Mouse (Mus musculus) stomach, embryonic 16.5 days (tissue): ENCODE measurements around the gene Lgals2. TPM values are rescaled to one million over a fixed set of nuclear protein-coding genes. Genes with fewer than 3 reads are reported as not detected.
"Not testable (repeated sequence)": the region's sequence is repeated elsewhere in the genome, so short reads cannot be mapped to it uniquely, and the experiment has no call there.

Experiments used
- ATAC-seq: fragments of 200-750 bp; cut with Nextera tagmentation; 2 replicates; pipeline ENCODE4 v1.8.0; 2017; ENCODE audit warnings: moderate number of reproducible peaks, moderate TSS enrichment; ENCODE audit not compliant: insufficient read depth, low FRiP score
- H3K27ac ChIP-seq: fragments of 300-500 bp; sonication (generic); 2 replicates; pipeline ENCODE4 v1.5.1; 2014; ENCODE audit warnings: low read length
- H3K27me3 ChIP-seq: fragments of 300-500 bp; sonication (generic); 2 replicates; pipeline ENCODE4 v1.6.1; 2014; ENCODE audit warnings: low read length, control low read depth, mixed read lengths; ENCODE audit not compliant: control insufficient read depth, insufficient read depth
- H3K36me3 ChIP-seq: fragments of 300-500 bp; sonication (generic); 2 replicates; pipeline ENCODE4 v1.6.1; 2014; ENCODE audit warnings: low read length; ENCODE audit not compliant: control insufficient read depth, insufficient read depth
- H3K4me1 ChIP-seq: fragments of 300-500 bp; sonication (generic); 2 replicates; pipeline ENCODE4 v1.6.1; 2014; ENCODE audit warnings: low read length, control low read depth, mixed read lengths; ENCODE audit not compliant: control insufficient read depth, insufficient read depth
- H3K4me2 ChIP-seq: fragments of 300-500 bp; sonication (generic); 2 replicates; pipeline ENCODE4 v1.6.1; 2014; ENCODE audit warnings: low read depth, low read length, mixed read lengths
- H3K4me3 ChIP-seq: fragments of 300-500 bp; sonication (generic); replicated peaks from 2 replicates; pipeline ENCODE4 v1.5.1; 2014; ENCODE audit warnings: mild to moderate bottlenecking, low read length
- H3K9ac ChIP-seq: fragments of 300-500 bp; sonication (generic); 2 replicates; pipeline ENCODE4 v1.6.1; 2014; ENCODE audit warnings: low read length
- H3K9me3 ChIP-seq: fragments of 300-500 bp; sonication (generic); replicated peaks from 2 replicates; pipeline ENCODE4 v1.6.1; 2016; ENCODE audit warnings: low read length, control low read depth; ENCODE audit not compliant: control insufficient read depth
- WGBS: fragments of 180-500 bp; shearing (Covaris S2); extraction: QIAGEN DNeasy Blood & Tissue Kit; methylation state at CpG from one replicate; pipeline ENCODE4 v1.1.7; 2014; 5-methylcytosine and 5-hydroxymethylcytosine counted together
- polyA plus RNA-seq: library from polyadenylated mRNA; unstranded; fragments of >200 nt; fragmentation: Nextera tagmentation; extraction: Ambion mirVana; gene quantifications from 2 replicates; pipeline ENCODE4 v1.2.1, GENCODE M21; 2015

Gene Lgals2
- polyA plus RNA-seq, 1 experiment from 2014 or later: 122 TPM

- peaks cover 12% of the 10 kb centered on the region; the same call in 1 of the 2 replicates for H3K36me3 ChIP-seq
- no peaks in the 10 kb centered on the region for H3K27me3 ChIP-seq
- H3K4me1 ChIP-seq: peaks cover 44% of the 10 kb centered on the region
- WGBS: 47% methylated on average over 15 of the region's 15 CpGs
- no peaks in the 10 kb centered on the region for H3K9me3 ChIP-seq
- H3K27ac ChIP-seq: peak overlapping the region; percentile 91
- no peak overlapping the region for H3K4me3 ChIP-seq
- peak overlapping the region; percentile 39; the same call in 1 of the 2 replicates for H3K9ac ChIP-seq
- ATAC-seq: peak; percentile 80
- H3K4me2 ChIP-seq: no peak overlapping the region
These were observed 5.1 kb downstream of the Lgals2 start for GRCm38 (mm10) chr15:78850059-78850824.

GRCm38 (mm10) chr15:78849485-78849884 is 5.8 kb downstream of the Lgals2 start:
- WGBS: 71% methylated on average over 12 of the region's 12 CpGs
- H3K4me1 ChIP-seq: peaks cover 51% of the 10 kb centered on the region
- 0 out of 2 replicates have a peak overlapping the region, but pooled peaks have one; percentile 6 for H3K9ac ChIP-seq

GRCm38 (mm10) chr15:78848467-78848866 is 6.9 kb downstream of the Lgals2 start:
- Histone ChIP-seq H3K4me3 (no peak overlapping the region), H3K9ac (0 out of 2 replicates have a peak overlapping the region, but pooled peaks have one; percentile 22), H3K9me3 (no peaks in the 10 kb centered on the region), H3K4me2 (no peak overlapping the region), H3K27me3 (no peaks in the 10 kb centered on the region), H3K27ac (peak overlapping the region; percentile 91), H3K4me1 (peaks cover 58% of the 10 kb centered on the region), H3K36me3 (peaks cover 12% of the 10 kb centered on the region; the same call in 1 of the 2 replicates)
- no peak for ATAC-seq
- WGBS: 26% methylated on average over 5 of the region's 5 CpGs

More at GRCm38 (mm10) chr15:78849485-78849884, 5.8 kb downstream of the Lgals2 start:
- Histone ChIP-seq H3K27ac (peak overlapping the region; percentile 91), H3K4me3 (no peak overlapping the region), H3K27me3 (no peaks in the 10 kb centered on the region), H3K36me3 (peaks cover 12% of the 10 kb centered on the region; the same call in 1 of the 2 replicates), H3K9me3 (no peaks in the 10 kb centered on the region), H3K4me2 (no peak overlapping the region)
- no peak for ATAC-seq

- Histone ChIP-seq H3K27ac (peak overlapping the region; percentile 96), H3K4me1 (peaks cover 60% of the 10 kb centered on the region), H3K36me3 (peaks cover 12% of the 10 kb centered on the region; the same call in 1 of the 2 replicates)
- not testable (repeated sequence) for H3K4me2 ChIP-seq, H3K9ac ChIP-seq, ATAC-seq, H3K4me3 ChIP-seq, H3K9me3 ChIP-seq, H3K27me3 ChIP-seq
- 69% methylated on average over 7 of the region's 7 CpGs for WGBS
These were observed 8.5 kb downstream of the Lgals2 start for GRCm38 (mm10) chr15:78846805-78847204.

- Histone ChIP-seq H3K4me3 (no peak overlapping the region), H3K4me2 (peak overlapping the region; percentile 73; the same call in 1 of the 2 replicates), H3K9ac (peak overlapping the region; percentile 85; the same call in 1 of the 2 replicates), H3K27me3 (no peaks in the 10 kb centered on the region), H3K27ac (peak overlapping the region; percentile 96), H3K4me1 (peaks cover 60% of the 10 kb centered on the region), H3K36me3 (peaks cover 12% of the 10 kb centered on the region; the same call in 1 of the 2 replicates), H3K9me3 (no peaks in the 10 kb centered on the region)
- ATAC-seq: no peak
- 66% methylated on average over 8 of the region's 8 CpGs for WGBS
These were observed 9.0 kb downstream of the Lgals2 start for GRCm38 (mm10) chr15:78846352-78846751.

- peak overlapping the region; percentile 80; the same call in 1 of the 2 replicates for H3K4me3 ChIP-seq
- no peaks in the 10 kb centered on the region for H3K27me3 ChIP-seq
- H3K4me1 ChIP-seq: peaks cover 60% of the 10 kb centered on the region
- peak overlapping the region; percentile 96 for H3K27ac ChIP-seq
- H3K4me2 ChIP-seq: peak overlapping the region; percentile 73
- peak overlapping the region; percentile 85 for H3K9ac ChIP-seq
- H3K9me3 ChIP-seq: no peaks in the 10 kb centered on the region
- 61% methylated on average over 8 of the region's 8 CpGs for WGBS
- ATAC-seq: no peak
- peaks cover 12% of the 10 kb centered on the region; the same call in 1 of the 2 replicates for H3K36me3 ChIP-seq
These were observed 9.5 kb downstream of the Lgals2 start for GRCm38 (mm10) chr15:78845867-78846266.

GRCm38 (mm10) chr15:78845321-78845720 is 10.0 kb downstream of the Lgals2 start:
- peak; percentile 21; the same call in 1 of the 2 replicates for ATAC-seq
- peak overlapping the region; percentile 80 for H3K4me3 ChIP-seq
- H3K27ac ChIP-seq: peak overlapping the region; percentile 96
- no peaks in the 10 kb centered on the region for H3K27me3 ChIP-seq
- no peaks in the 10 kb centered on the region for H3K9me3 ChIP-seq
- peaks cover 60% of the 10 kb centered on the region for H3K4me1 ChIP-seq
- H3K4me2 ChIP-seq: peak overlapping the region; percentile 73
- WGBS: 45% methylated on average over 11 of the region's 11 CpGs
- H3K36me3 ChIP-seq: peaks cover 12% of the 10 kb centered on the region; the same call in 1 of the 2 replicates
- H3K9ac ChIP-seq: peak overlapping the region; percentile 85

- WGBS: 24% methylated on average over 9 of the region's 9 CpGs
- Histone ChIP-seq H3K27ac (peak overlapping the region; percentile 96), H3K4me3 (peak overlapping the region; percentile 80), H3K4me2 (peak overlapping the region; percentile 73), H3K4me1 (peaks cover 65% of the 10 kb centered on the region), H3K9ac (peak overlapping the region; percentile 85), H3K9me3 (no peaks in the 10 kb centered on the region), H3K27me3 (no peaks in the 10 kb centered on the region), H3K36me3 (peaks cover 12% of the 10 kb centered on the region; the same call in 1 of the 2 replicates)
- ATAC-seq: peak; percentile 14; the same call in 1 of the 2 replicates
These were observed 10.5 kb downstream of the Lgals2 start for GRCm38 (mm10) chr15:78844791-78845190.
